Mouse (Mus musculus) C2C12 (cell line): ENCODE data around the gene Cyb5rl. TPM values are rescaled to one million over a fixed set of nuclear protein-coding genes. Genes with fewer than 3 reads are reported as not detected.

Source experiments
- H3K27me3 ChIP-seq: one replicate; pipeline ENCODE4 v1.6.1; 2011; ENCODE audit not compliant: control insufficient read depth, insufficient read depth, insufficient read length
- H3K36me3 ChIP-seq: one replicate; pipeline ENCODE4 v1.6.1; 2011; ENCODE audit not compliant: control insufficient read depth, insufficient read depth
- H3K4me3 ChIP-seq: one replicate; pipeline ENCODE4 v1.5.1; 2011; ENCODE audit warnings: mild to moderate bottlenecking, control low read depth; ENCODE audit not compliant: poor library complexity, insufficient read depth, severe bottlenecking
- H3K79me2 ChIP-seq: one replicate; pipeline ENCODE4 v1.6.1; 2011; ENCODE audit not compliant: control insufficient read depth, insufficient read depth
- H3K79me3 ChIP-seq: one replicate; pipeline ENCODE4 v1.6.1; 2011; ENCODE audit warnings: low read depth, control low read depth
- H3ac ChIP-seq: one replicate; pipeline ENCODE3; 2011; ENCODE audit warnings: low read depth; ENCODE audit not compliant: control insufficient read depth, insufficient read length
- CEBPB ChIP-seq: IDR thresholded peaks from one replicate; pipeline ENCODE4 v1.6.1; 2011; ENCODE audit warnings: low read depth, mild to moderate bottlenecking, control low read depth, moderate library complexity
- CTCF ChIP-seq: IDR thresholded peaks from one replicate; pipeline ENCODE4 v1.5.1; 2011; ENCODE audit not compliant: control insufficient read depth, insufficient read depth, insufficient read length
- FOSL1 ChIP-seq: IDR thresholded peaks from one replicate; pipeline ENCODE4 v1.8.0; 2011; ENCODE audit warnings: mild to moderate bottlenecking, low read length; ENCODE audit not compliant: poor library complexity, insufficient read depth, severe bottlenecking
- MAX ChIP-seq: IDR thresholded peaks from one replicate; pipeline ENCODE4 v1.6.1; 2011; ENCODE audit warnings: mild to moderate bottlenecking, control low read depth
- MYOD1 ChIP-seq: IDR thresholded peaks from one replicate; pipeline ENCODE4 v1.6.1; 2011; ENCODE audit warnings: low read depth; ENCODE audit not compliant: control insufficient read depth, insufficient read length
- MYOG ChIP-seq: IDR thresholded peaks from one replicate; pipeline ENCODE4 v1.6.1; 2011; ENCODE audit not compliant: control insufficient read depth, insufficient read length; ENCODE audit errors: extremely low read depth
- USF1 ChIP-seq: IDR thresholded peaks from one replicate; pipeline ENCODE4 v1.6.1; 2011; ENCODE audit warnings: low read depth, mild to moderate bottlenecking, control low read depth, moderate library complexity
- polyA plus RNA-seq: library from polyadenylated mRNA; unstranded; fragments of >200 nt; fragmentation: generic; extraction: Trizol; gene quantifications from one replicate; pipeline ENCODE4 v1.2.1, GENCODE M21; 2012; ENCODE audit warnings: missing spikeins

Cyb5rl gene
- polyA plus RNA-seq, 1 experiment, result 9.5 TPM

DNA sequence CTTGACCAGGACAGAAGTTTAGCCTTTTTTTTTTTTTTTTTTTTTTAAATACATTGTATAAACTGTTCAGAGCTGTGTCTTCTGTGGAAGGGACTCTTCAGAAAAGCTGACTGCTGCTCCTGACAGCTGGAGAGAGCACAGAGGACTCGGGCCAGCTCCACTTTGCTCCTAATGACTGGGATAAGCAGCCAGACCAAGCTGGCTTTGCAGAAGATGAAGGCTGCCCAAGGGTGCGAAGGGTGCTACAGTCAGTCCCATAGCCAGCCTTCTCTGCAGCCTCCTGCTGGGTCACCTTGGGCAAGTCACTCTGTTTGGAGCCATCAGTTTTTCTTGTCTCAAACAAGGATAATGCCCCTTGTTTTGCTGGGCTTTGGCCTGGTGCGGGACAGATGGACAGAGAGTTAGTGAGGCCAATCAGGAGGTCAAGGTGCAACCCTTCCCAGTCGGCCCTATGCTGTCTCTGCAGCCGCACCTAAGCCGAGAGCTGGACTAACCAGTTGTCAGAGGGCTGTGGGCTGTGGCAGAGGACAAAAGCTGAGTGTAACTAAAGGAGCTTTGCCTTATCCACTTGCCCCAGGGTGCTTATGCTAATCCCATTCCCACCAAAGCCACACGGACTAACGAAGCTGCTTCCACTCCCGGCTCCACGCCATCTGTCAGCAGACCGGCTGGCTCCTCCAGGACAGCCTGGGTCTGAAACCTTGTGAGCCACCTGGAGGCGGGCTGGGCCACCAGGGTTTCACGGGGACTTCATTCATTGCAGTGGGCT, 61.3 kb downstream of the Cyb5rl start:
- Histone ChIP-seq H3K79me3 (no peaks in the 10 kb centered on the region), H3K36me3 (no peaks in the 10 kb centered on the region), H3K4me3 (no peak overlapping the region), H3K79me2 (no peaks in the 10 kb centered on the region), H3ac (no peak overlapping the region), H3K27me3 (no peaks in the 10 kb centered on the region)
- TF ChIP-seq CTCF, result no peak
- no peak for TF ChIP-seq MAX
- no peak for TF ChIP-seq USF1
- TF ChIP-seq MYOD1, result no peak
- no peak for TF ChIP-seq FOSL1
- TF ChIP-seq MYOG, result no peak
- no peak for TF ChIP-seq CEBPB

DNA sequence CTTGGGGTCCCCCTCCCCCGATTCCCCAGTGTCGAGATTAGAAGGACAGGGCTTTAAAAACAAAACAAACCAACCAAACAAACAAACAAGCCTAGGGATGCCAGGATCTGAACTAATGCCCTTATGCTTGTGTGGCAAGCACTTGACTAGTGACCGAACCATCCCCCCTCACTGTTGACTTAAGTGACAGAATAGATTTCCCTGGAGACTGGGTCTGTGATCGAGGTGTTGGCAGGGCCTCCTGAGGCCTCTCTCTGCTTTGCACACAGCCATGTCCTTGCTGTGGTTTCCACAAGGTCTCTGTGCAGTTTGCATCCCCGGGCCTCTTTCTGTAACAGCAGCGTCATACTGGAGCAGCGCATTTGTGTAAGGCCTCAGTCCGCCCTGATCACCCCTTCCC, 62.6 kb downstream of the Cyb5rl start:
- no peaks in the 10 kb centered on the region for H3K27me3 ChIP-seq
- TF ChIP-seq MAX (no peak), USF1 (no peak), FOSL1 (no peak)
- no peak overlapping the region for H3ac ChIP-seq
- no peaks in the 10 kb centered on the region for H3K79me3 ChIP-seq
- no peaks in the 10 kb centered on the region for H3K79me2 ChIP-seq
- H3K36me3 ChIP-seq, result no peaks in the 10 kb centered on the region
- no peak overlapping the region for H3K4me3 ChIP-seq

DNA sequence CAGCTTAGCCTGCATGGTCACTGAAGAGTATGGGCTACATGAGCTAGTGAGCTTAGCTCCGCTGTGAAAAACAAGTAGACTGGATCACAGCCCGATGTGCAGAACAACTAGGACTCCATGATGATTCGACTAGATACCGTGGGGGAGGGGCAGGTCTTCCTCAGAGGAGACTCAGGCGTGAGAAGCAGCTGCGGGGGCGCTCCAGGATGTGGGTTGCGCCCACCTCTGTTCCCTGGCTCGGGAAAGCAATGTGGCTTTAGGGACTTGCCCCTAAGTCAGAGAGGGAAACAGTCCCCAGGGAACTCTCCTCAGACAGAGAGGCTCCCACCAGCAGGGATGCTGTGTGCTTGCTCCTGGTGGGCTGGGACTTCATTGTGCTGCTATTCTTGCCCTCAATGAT, 63.7 kb downstream of the Cyb5rl start:
- Histone ChIP-seq H3K27me3 (no peaks in the 10 kb centered on the region), H3K79me2 (no peaks in the 10 kb centered on the region), H3K79me3 (no peaks in the 10 kb centered on the region), H3K36me3 (no peaks in the 10 kb centered on the region), H3K4me3 (no peak overlapping the region), H3ac (no peak overlapping the region)
- TF ChIP-seq FOSL1 (no peak), USF1 (no peak), MAX (no peak), MYOD1 (no peak), CEBPB (no peak), CTCF (no peak), MYOG (no peak)

DNA sequence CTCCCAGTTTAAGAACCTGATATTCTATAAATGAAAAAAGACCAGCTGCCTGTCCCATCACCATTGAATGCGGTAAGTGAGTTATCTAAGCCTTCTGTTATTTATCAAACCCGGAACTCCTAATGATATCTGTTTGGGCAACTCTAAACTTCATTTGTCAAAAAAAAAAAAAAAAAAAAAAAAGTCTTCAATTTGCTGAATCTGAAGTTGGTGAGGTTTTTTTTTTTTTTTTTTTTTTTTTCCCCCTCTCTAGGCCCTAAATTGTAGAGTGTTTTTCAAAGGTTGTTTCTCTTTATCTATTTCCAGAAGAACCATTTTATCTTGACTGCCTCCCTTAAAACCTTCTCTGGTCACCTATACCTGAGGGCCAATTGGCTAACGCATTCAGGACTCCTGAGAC, 68.1 kb downstream of the Cyb5rl start:
- H3K79me3 ChIP-seq, result no peaks in the 10 kb centered on the region
- H3ac ChIP-seq, result no peak overlapping the region
- no peaks in the 10 kb centered on the region for H3K79me2 ChIP-seq
- H3K27me3 ChIP-seq, result no peaks in the 10 kb centered on the region
- TF ChIP-seq MYOD1 (no peak), MYOG (no peak), MAX (no peak), CEBPB (no peak), CTCF (no peak), USF1 (no peak), FOSL1 (no peak)
- no peak overlapping the region for H3K4me3 ChIP-seq
- H3K36me3 ChIP-seq, result no peaks in the 10 kb centered on the region

DNA sequence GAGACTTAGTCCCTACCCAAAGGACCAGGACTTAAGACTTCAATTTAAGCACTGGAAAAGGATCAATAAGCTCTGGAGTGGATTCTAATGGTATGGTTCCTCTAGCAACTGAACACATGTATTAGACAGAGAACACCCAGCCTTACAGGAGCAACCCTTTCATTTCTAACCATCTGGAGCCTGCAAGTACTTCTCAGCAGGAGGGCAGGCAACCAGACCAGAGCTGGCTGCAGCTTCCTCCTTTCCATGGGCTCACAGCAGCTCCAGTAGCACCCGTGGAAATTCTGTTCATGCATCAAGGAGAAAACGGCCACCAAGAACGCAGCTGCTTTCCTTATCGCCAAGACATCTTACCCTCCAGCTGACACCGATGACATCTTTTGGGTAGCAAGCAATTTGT, 68.9 kb downstream of the Cyb5rl start:
- Histone ChIP-seq H3K79me2 (no peaks in the 10 kb centered on the region), H3K36me3 (no peaks in the 10 kb centered on the region)
- TF ChIP-seq MYOG (no peak), FOSL1 (no peak), CEBPB (no peak), USF1 (no peak), MYOD1 (no peak), MAX (no peak), CTCF (no peak)

DNA sequence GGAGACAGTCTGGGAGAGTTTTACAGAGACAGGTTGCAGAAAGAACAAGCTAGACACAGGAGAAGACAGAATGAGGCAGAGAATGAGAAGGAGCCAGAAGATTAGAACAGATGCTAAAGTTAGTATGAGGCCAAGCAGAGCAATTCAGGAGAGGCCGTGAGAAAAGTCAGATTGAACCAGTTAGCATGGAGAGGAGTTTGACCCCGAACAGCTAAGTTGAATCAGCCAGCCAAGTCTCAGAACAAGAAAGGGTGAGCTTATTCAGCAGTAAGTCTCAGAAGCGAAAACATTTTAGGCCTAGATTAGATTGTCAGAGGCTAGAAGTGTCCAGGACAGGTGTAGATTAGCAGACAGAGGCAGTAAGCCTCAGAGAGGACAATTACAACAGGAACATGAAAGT, 69.7 kb downstream of the Cyb5rl start:
- Histone ChIP-seq H3K79me3 (no peaks in the 10 kb centered on the region), H3K79me2 (no peaks in the 10 kb centered on the region), H3K4me3 (no peak overlapping the region), H3K27me3 (no peaks in the 10 kb centered on the region), H3K36me3 (no peaks in the 10 kb centered on the region), H3ac (no peak overlapping the region)
- TF ChIP-seq CEBPB (no peak), USF1 (no peak), MYOD1 (no peak), MAX (no peak), FOSL1 (no peak), CTCF (no peak), MYOG (no peak)

More for the DNA sequence above, 68.9 kb downstream of the Cyb5rl start:
- no peak overlapping the region for H3ac ChIP-seq
- H3K79me3 ChIP-seq, result no peaks in the 10 kb centered on the region
- no peak overlapping the region for H3K4me3 ChIP-seq
- no peaks in the 10 kb centered on the region for H3K27me3 ChIP-seq

Other genes with a start within 250 kb of the Cyb5rl start
- gene Ssbp3, start 156.3 kb upstream of the Cyb5rl start, polyA plus RNA-seq, result 74.7 TPM
- 75.5 TPM for gene Mrpl37, start 120 bp upstream of the Cyb5rl start, polyA plus RNA-seq
- not detected for gene Cdcp2, start 29.9 kb downstream of the Cyb5rl start, polyA plus RNA-seq
- 142 TPM for gene Tmem59, start 111.4 kb downstream of the Cyb5rl start, polyA plus RNA-seq
- gene Tceanc2, start 112.1 kb downstream of the Cyb5rl start, polyA plus RNA-seq, result 15.6 TPM
- gene Ldlrad1, start 142.2 kb downstream of the Cyb5rl start, polyA plus RNA-seq, result not detected
- gene Lrrc42, start 186.5 kb downstream of the Cyb5rl start, polyA plus RNA-seq, result 32.5 TPM
- 15.5 TPM for gene Hspb11, start 186.6 kb downstream of the Cyb5rl start, polyA plus RNA-seq
- not detected for gene Dio1, start 240.2 kb downstream of the Cyb5rl start, polyA plus RNA-seq
- 35.1 TPM for gene Yipf1, start 247.4 kb downstream of the Cyb5rl start, polyA plus RNA-seq